40 mouse cellular contexts compared by ENCODE assay signal in genomic region chr10:115529768-115530167, GRCm38 (mm10). TPM values are rescaled to one million over a fixed set of nuclear protein-coding genes. Genes with fewer than 3 reads are reported as not detected.
DNase-seq lines count a peak whose midpoint lies in the region; ATAC-seq and TF ChIP-seq lines count a peak whose summit lies in the region.
"Had no signal": no experiment of that assay in that cellular context is flagged by ENCODE, and none has a peak within 500 bp of the region (broad histone marks: within the 10 kb centered on the region; RNA-seq: fewer than 3 reads in every experiment).

No protein-coding gene starts in this region.

- 0 out of 2 replicates have a peak, but pooled peaks have one; percentile 15 for TF ChIP-seq CTCF in lung, embryonic 14.5 days (IDR thresholded peaks at IDR 0.05; ENCODE audit: low read depth)
- no peak for TF ChIP-seq CTCF in midbrain, postnatal 0 days (IDR thresholded peaks at IDR 0.05)

- no peak overlapping the region for H3K9ac ChIP-seq in lung, embryonic 14.5 days
- H3K9ac ChIP-seq in midbrain, postnatal 0 days (replicated peaks; ENCODE audit: low read length, poor library complexity, severe bottlenecking): no peak overlapping the region
- H3K9ac ChIP-seq: embryonic facial prominence, embryonic 13.5 days; heart, embryonic 13.5 days; hindbrain, embryonic 14.5 days; kidney, embryonic 15.5 days; liver, embryonic 12.5 days; liver, postnatal 0 days; neural tube, embryonic 12.5 days had no signal

- no peaks in the 10 kb centered on the region for H3K9me3 ChIP-seq in lung, embryonic 14.5 days (ENCODE audit: low read depth, low read length)
- H3K9me3 ChIP-seq in heart, embryonic 10.5 days: no peaks in the 10 kb centered on the region
- H3K9me3 ChIP-seq in midbrain, postnatal 0 days (ENCODE audit: low read length): no peaks in the 10 kb centered on the region
- H3K9me3 ChIP-seq: embryonic facial prominence, embryonic 13.5 days; forebrain, embryonic 10.5 days; kidney, embryonic 15.5 days; liver, embryonic 12.5 days; neural tube, embryonic 12.5 days had no signal

- DNase-seq in lung, embryonic 14.5 days: no peak
- no peak for DNase-seq in lung, postnatal 25 days (ENCODE audit: low spot score)
- DNase-seq in cerebellum, adult 11-12 months: peak; percentile 21
- peak; percentile 30 for DNase-seq in cerebellum, adult 9-11 months
- no peak for DNase-seq in left cerebral cortex, postnatal 25 days (ENCODE audit: low spot score in 2 of 2)
- DNase-seq in heart, embryonic 10.5 days (ENCODE audit: low spot score): no peak
- DNase-seq in spleen, postnatal 36 days (ENCODE audit: low spot score in 2 of 2): no peak
- DNase-seq in midbrain, postnatal 0 days (ENCODE audit: low spot score): no peak
- DNase-seq: adrenal gland, adult 8-10 months; heart, adult 2 months; heart, postnatal 10 days; kidney, adult 11 months; kidney, postnatal 25 days; left cerebral cortex, postnatal 4 days; liver, postnatal 0 days; lung, postnatal 10 days; right cerebral cortex, postnatal 4 days; thymus, postnatal 4 days had no signal

- intact Hi-C loops in left cerebral cortex, postnatal 25 days (cut with DNase I): no loop called here

- H3K4me3 ChIP-seq in lung, embryonic 14.5 days (ENCODE audit: low read depth, low read length): no peak overlapping the region
- H3K4me3 ChIP-seq in heart, embryonic 10.5 days: no peak overlapping the region
- H3K4me3 ChIP-seq in midbrain, postnatal 0 days (ENCODE audit: low read depth, low read length): no peak overlapping the region
- H3K4me3 ChIP-seq: embryonic facial prominence, embryonic 13.5 days; forebrain, embryonic 10.5 days; heart, adult 2 months; heart, embryonic 13.5 days; kidney, embryonic 15.5 days; left cerebral cortex, adult 2 months; liver, embryonic 12.5 days; myocyte; neural tube, embryonic 12.5 days had no signal

- WGBS in lung, embryonic 14.5 days: 80% methylated on average over 12 of the region's 12 CpGs
- WGBS in heart, embryonic 10.5 days: 83% methylated on average over 12 of the region's 12 CpGs
- WGBS in midbrain, postnatal 0 days: 87% methylated on average over 12 of the region's 12 CpGs

- no peak overlapping the region for H3K4me2 ChIP-seq in lung, embryonic 14.5 days
- H3K4me2 ChIP-seq in midbrain, postnatal 0 days (ENCODE audit: low read depth, low read length, poor library complexity, severe bottlenecking): no peak overlapping the region
- H3K4me2 ChIP-seq: embryonic facial prominence, embryonic 13.5 days; hindbrain, embryonic 14.5 days; kidney, embryonic 15.5 days; liver, embryonic 12.5 days; midbrain, embryonic 11.5 days; neural tube, embryonic 12.5 days had no signal

- no peaks in the 10 kb centered on the region for H3K36me3 ChIP-seq in lung, embryonic 14.5 days (ENCODE audit: insufficient read depth)
- H3K36me3 ChIP-seq in heart, embryonic 10.5 days: no peaks in the 10 kb centered on the region
- no peaks in the 10 kb centered on the region for H3K36me3 ChIP-seq in midbrain, postnatal 0 days (ENCODE audit: insufficient read depth, low read length)
- H3K36me3 ChIP-seq: embryonic facial prominence, embryonic 13.5 days; forebrain, embryonic 10.5 days; heart, embryonic 13.5 days; kidney, embryonic 15.5 days; liver, embryonic 12.5 days; neural tube, embryonic 12.5 days had no signal

- H3K27me3 ChIP-seq in lung, embryonic 14.5 days (ENCODE audit: insufficient read depth, low read length): no peaks in the 10 kb centered on the region
- no peaks in the 10 kb centered on the region for H3K27me3 ChIP-seq in heart, embryonic 10.5 days (ENCODE audit: insufficient read depth, poor library complexity, severe bottlenecking)
- no peaks in the 10 kb centered on the region for H3K27me3 ChIP-seq in midbrain, postnatal 0 days (ENCODE audit: insufficient read depth, low read length)
- H3K27me3 ChIP-seq: embryonic facial prominence, embryonic 13.5 days; heart, embryonic 13.5 days; kidney, embryonic 15.5 days; liver, embryonic 12.5 days; neural tube, embryonic 12.5 days had no signal

- H3K27ac ChIP-seq in lung, embryonic 14.5 days (ENCODE audit: low read depth): no peak overlapping the region
- no peak overlapping the region for H3K27ac ChIP-seq in heart, embryonic 10.5 days
- H3K27ac ChIP-seq in midbrain, postnatal 0 days (ENCODE audit: low read depth, low read length): no peak overlapping the region
- H3K27ac ChIP-seq: embryonic facial prominence, embryonic 13.5 days; forebrain, embryonic 10.5 days; heart, adult 2 months; heart, embryonic 13.5 days; hindbrain, embryonic 14.5 days; kidney, embryonic 15.5 days; left cerebral cortex, adult 2 months; liver, embryonic 12.5 days; neural tube, embryonic 12.5 days had no signal

- no peak for ATAC-seq in lung, embryonic 14.5 days (ENCODE audit: insufficient read depth)
- no peak for ATAC-seq in midbrain, postnatal 0 days (ENCODE audit: low FRiP score)
- ATAC-seq: forebrain, embryonic 16.5 days; liver, embryonic 12.5 days; liver, postnatal 0 days; midbrain, embryonic 16.5 days had no signal

- 0 out of 2 replicates have a peak, but pooled peaks cover 4% of the 10 kb centered on the region for H3K4me1 ChIP-seq in lung, embryonic 14.5 days (ENCODE audit: insufficient read depth)
- H3K4me1 ChIP-seq in heart, embryonic 10.5 days: peaks cover 14% of the 10 kb centered on the region
- H3K4me1 ChIP-seq in midbrain, postnatal 0 days (ENCODE audit: insufficient read depth, low read length): no peaks in the 10 kb centered on the region
- H3K4me1 ChIP-seq: embryonic facial prominence, embryonic 13.5 days; forebrain, embryonic 10.5 days; kidney, embryonic 15.5 days; neural tube, embryonic 12.5 days had no signal

RNA-seq across cellular contexts. Expression of gene A930009A15Rik, which starts 40.0 kb away (rescaled TPM):
- polyA plus RNA-seq in lung, embryonic 14.5 days (2014; fragmentation: Nextera tagmentation; extraction: Ambion mirVana): not detected in 2 replicates
- total RNA-seq in left cerebral cortex, postnatal 25 days (2021): under 1 TPM; 0.34 to 0.62 TPM
- not detected in 2 replicates for polyA plus RNA-seq in heart, embryonic 10.5 days (2016; fragmentation: Nextera tagmentation; extraction: Ambion mirVana)
- 0.85 TPM in 1 of 2 replicates, not detected in the other for total RNA-seq in midbrain, postnatal 0 days (2014; rRNA removed)
- 1.5 and 2.1 TPM in 2 replicates for polyA plus RNA-seq in midbrain, postnatal 0 days (2015; fragmentation: Nextera tagmentation; extraction: Ambion mirVana)
- total RNA-seq: adrenal gland, adult 8-10 months; adrenal gland, postnatal 4 days; common myeloid progenitor, adult 5-6 weeks; ES-E14; gastrocnemius, adult 8-10 months; gastrocnemius, postnatal 4 days; heart, adult 2 months; heart, postnatal 10 days; hematopoietic stem cell, adult 5-6 weeks had no signal
- polyA plus RNA-seq: embryonic facial prominence, embryonic 13.5 days; forebrain, embryonic 10.5 days; heart, adult 2 months; heart, embryonic 13.5 days; limb, embryonic 14.5 days; liver, embryonic 12.5 days; myocyte; stomach, embryonic 14.5 days; testis, adult 2 months; thymus, postnatal 0 days had no signal

RNA-seq across cellular contexts. Expression of gene Lgr5, which starts 57.8 kb away (rescaled TPM):
- polyA plus RNA-seq in lung, embryonic 14.5 days (2014; fragmentation: Nextera tagmentation; extraction: Ambion mirVana): 2.4 and 3.5 TPM in 2 replicates
- total RNA-seq in left cerebral cortex, postnatal 25 days (2021): 1 to 10 TPM; 2.5 to 4.4 TPM
- polyA plus RNA-seq in heart, embryonic 10.5 days (2016; fragmentation: Nextera tagmentation; extraction: Ambion mirVana): 0.76 and 4.0 TPM in 2 replicates
- total RNA-seq in midbrain, postnatal 0 days (2014; rRNA removed): 3.0 and 6.0 TPM in 2 replicates
- 1.5 and 1.8 TPM in 2 replicates for polyA plus RNA-seq in midbrain, postnatal 0 days (2015; fragmentation: Nextera tagmentation; extraction: Ambion mirVana)

Comparison
In these comparisons a context has a peak if more than half of its experiments do, and no peak if none do; other contexts are left out.
1. DNase-seq: peak in cerebellum, adult 11-12 months (single experiment) and cerebellum, adult 9-11 months (single experiment); none in lung, embryonic 14.5 days (single experiment), lung, postnatal 25 days (single experiment), left cerebral cortex, postnatal 25 days (0 of 2), heart, embryonic 10.5 days (single experiment), spleen, postnatal 36 days (0 of 2) and midbrain, postnatal 0 days (single experiment).